Mouse (Mus musculus): ENCODE results near the gene Rnps1.
"Not testable (repeated sequence)": the region's sequence is repeated elsewhere in the genome, so short reads cannot be mapped to it uniquely, and the experiment has no call there.

The Rnps1 gene

GRCm38 (mm10) chr17:24429201-24429983 lies 15.0 kb downstream of the Rnps1 start:
- no peak for DNase-seq

GRCm38 (mm10) chr17:24437016-24437415 lies 22.7 kb downstream of the Rnps1 start:
- DNase-seq = peak; percentile 45

DNA sequence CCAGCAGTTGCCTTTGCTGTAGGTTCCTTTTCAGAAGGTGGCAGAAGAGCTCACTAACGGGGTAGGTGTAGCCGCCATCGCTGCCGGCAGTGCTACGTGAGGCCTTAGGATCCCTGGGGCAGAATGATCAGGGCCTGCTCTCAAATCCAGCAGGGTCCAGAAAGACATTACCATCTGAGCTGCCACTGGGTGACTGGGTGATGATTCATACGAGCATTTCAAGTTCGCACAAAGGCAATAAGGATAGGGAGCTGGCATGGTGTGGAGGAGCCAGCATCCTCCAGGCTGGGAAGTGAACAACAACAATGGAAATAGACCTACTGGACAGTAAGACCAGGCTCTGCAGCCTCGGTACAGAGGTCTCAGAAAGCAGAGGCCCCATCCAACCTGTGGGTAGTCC lies 26.0 kb downstream of the Rnps1 start:
- no peak for DNase-seq

DNA sequence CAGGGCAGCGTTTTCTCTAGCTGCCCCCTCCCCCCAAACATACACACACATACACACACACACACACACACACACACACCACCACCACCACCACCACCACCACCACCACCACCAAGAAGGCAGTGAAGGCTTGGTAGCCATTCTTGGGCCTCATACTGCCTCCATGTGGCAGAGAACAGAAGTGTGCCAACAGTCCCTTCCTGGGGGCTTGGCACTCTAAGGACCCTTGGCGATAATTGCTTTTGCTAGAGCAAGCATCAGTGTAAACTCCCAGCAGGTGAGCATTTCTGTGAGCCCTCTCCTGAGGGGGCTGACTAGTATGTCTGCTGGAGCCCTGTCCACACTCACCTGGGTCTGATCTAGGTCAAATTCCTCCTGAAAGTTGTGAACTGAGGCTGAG lies 26.8 kb downstream of the Rnps1 start:
- peak; percentile 34 for DNase-seq

GRCm38 (mm10) chr17:24442107-24442506 lies 27.7 kb downstream of the Rnps1 start:
- no peak for DNase-seq

DNA sequence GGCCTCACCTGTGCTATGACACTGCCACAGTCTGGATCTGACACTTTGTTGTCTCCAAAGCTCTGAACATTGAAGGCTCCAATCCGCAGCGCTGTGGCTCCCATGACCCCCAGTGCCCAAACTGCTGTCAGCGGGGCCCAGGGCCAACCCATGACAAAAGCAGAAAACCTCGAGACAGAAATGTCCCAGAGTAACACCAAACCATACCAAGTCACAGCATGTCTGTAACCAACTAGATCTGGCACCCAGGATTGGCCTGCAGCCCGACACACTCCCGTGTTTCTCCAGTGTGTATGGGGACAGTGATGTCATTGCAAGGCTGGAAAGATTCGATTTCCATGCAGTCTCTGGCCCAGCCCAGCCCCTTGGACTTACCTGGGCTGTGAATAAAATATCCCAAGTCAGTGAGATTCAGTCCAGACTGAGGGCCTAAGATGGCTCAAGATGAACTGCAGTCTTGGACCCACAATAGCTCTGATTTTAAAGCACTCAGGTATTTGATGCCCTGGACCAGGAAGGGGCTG lies 28.3 kb downstream of the Rnps1 start, which contains the start of gene Dnase1l2:
Gene Dnase1l2, minus strand, starts transcription at position 474 of the 524 bp plus-strand sequence.
- no peak for DNase-seq

GRCm38 (mm10) chr17:24443409-24443808 lies 29.0 kb downstream of the Rnps1 start:
- DNase-seq = no peak

- DNase-seq = no peak
Observed at GRCm38 (mm10) chr17:24446590-24446989, 32.2 kb downstream of the Rnps1 start.

DNA sequence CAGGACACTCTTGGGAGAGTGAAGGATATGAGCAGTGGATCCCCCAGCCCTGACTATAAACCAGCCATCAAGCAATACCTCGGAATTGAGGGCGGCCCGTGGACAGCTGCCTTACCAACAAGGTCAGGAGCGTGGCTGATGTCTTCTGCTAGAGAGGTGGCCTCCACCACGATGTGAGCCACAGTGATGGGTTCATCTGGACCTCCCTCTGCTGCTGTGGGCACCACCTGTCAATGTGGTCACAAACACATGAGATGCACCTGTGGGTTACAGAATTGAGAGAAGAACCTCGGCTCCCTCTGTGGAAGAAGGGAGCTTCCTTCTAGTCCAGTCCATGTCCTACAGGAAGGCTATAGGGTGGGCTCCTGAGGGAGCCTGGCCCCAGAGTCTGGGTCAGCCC lies 35.1 kb downstream of the Rnps1 start:
- no peak for DNase-seq

- DNase-seq = no peak
Observed at GRCm38 (mm10) chr17:24451220-24451619, 36.9 kb downstream of the Rnps1 start.

GRCm38 (mm10) chr17:24453372-24453771 lies 39.0 kb downstream of the Rnps1 start:
- DNase-seq = no peak

GRCm38 (mm10) chr17:24454218-24454755 lies 39.9 kb downstream of the Rnps1 start:
- no peak for DNase-seq

DNA sequence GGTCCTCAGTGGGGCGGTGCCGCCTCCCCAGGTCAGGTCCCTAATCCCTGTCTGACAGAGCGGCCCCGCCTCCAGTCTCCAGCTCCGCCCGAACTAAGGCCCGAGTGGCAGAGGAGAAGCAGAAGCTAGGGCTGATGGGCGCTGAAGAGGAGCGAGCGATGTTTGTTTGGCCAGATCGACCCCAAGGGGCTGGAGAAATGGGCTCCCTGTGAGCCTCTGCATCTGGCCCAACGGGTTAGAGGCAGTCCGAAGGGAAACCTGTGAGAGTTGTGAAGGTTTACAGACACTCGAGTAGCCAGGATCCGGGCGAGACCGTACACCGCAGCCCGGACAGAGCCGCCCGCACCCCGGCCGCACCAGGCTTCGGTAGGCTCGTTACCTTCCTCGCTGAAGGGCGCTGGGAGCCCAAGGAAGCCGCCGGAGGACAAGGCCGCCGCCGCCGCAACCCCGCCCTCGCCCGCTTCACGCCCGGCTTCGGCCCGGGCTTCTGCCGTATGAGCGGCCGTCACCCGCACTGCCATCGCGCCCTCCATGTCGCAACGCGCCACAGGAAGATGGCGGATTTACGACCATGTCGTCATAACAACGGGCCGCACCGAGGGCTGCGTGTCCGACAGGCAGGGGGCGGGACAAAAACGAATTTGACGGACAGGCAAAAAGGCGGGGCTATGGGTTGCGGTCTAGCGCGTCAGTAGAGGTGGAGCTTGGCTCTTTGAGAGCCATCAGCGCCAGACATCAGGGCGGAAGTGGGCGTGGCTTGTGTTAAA lies 40.6 kb downstream of the Rnps1 start:
- peak; percentile 100 for DNase-seq

GRCm38 (mm10) chr17:24455523-24456206 lies 41.3 kb downstream of the Rnps1 start:
- not testable (repeated sequence) for DNase-seq

- peak; percentile 59 for DNase-seq
Observed at GRCm38 (mm10) chr17:24461580-24461979, 47.2 kb downstream of the Rnps1 start.

DNA sequence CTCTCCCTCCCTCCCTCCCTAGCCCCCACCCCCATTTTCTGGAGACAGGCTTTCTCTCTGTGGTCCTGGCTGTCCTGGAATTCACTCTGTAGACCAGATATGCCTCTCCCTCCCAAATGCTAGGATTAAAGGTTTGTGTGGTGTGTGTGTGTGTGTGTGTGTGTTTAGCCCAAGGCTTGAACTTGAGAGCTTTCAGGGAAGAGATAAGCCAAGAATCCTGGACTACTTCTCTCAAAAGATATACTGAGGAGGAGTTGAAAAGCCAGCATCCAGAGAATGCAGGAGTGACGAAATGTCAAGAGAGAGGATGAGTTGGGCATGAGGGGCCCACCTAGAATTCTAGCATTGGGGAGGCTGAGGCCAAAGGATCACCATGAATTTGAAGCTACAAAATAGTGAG lies 48.6 kb downstream of the Rnps1 start:
- no peak for DNase-seq

GRCm38 (mm10) chr17:24463374-24464133 lies 49.2 kb downstream of the Rnps1 start:
- no peak for DNase-seq

DNA sequence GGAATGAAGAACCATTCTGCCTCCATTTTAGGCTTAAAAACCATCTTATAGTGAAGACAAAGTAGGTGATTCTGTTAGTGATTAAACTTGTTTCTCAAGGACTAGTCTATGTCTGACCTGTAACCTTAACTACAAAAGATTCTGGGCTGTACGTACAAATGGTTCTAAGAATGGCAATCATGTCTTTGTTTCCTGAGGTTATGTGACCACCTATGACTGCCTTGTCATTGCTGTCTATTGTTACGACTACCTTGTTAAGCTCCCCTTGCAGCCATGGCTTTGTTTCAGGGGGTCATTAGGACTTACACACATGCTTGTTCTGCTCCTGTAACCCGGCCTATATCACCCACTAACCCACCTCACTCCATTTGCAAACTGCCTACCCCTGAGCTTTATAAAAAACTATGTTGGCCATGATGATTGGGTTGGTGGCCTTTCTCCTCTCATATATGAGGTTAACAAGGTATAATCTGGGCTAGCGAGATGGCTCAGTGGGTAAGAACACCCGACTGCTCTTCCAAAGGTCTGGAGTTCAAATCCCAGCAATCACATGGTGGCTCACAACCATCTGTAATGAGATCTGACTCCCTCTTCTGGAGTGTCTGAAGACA lies 54.4 kb downstream of the Rnps1 start:
- DNase-seq = no peak

GRCm38 (mm10) chr17:24469336-24469909 lies 55.1 kb downstream of the Rnps1 start:
- no peak for DNase-seq

GRCm38 (mm10) chr17:24469910-24470602 lies 55.7 kb downstream of the Rnps1 start, which contains the start of the genes E4f1 and Pgp:
E4f1 (minus strand) TSS chr17:24470313.
Pgp (plus strand) TSS chr17:24470392.
- DNase-seq = peak; percentile 99
